Mouse (Mus musculus): ENCODE data around the gene Ttc16. TPM values are rescaled to one million over a fixed set of nuclear protein-coding genes. Genes with fewer than 3 reads are reported as not detected.
A peak's percentile ranks its signal among the peaks of the same experiment; 100 is the strongest.

Ttc16 gene
- total RNA-seq, 2 experiments from 2014 or later = 0.69 to 0.82 TPM

DNA sequence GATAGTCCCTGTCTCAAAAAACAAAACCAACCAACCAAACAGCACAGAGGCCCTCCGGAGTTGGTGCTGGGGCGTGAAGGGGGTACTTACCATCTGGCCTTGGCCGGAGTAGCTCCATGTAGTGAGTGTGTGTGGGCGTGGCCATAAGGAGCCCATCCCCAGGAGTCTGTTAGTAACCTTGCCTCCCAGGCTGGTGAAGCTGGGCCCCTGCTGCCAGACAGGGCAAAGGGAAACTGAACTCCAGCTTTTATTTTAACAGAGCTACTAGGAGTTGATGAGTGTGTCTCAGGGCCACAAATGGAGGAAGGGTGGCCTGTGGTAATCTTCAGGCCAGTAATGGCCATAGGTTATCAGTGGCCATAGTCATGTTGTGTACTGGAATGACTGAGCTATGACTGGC, 41.0 kb downstream of the Ttc16 start:
- no peak overlapping the region for H3K4me3 ChIP-seq
- H3K27ac ChIP-seq = peak overlapping the region; percentile 51; the same call in 1 of the 2 replicates
- no peak for DNase-seq (ENCODE audit: low spot score in 2 of 2)
- no peak for TF ChIP-seq CTCF (conservative IDR thresholded peaks at IDR 0.05)

DNA sequence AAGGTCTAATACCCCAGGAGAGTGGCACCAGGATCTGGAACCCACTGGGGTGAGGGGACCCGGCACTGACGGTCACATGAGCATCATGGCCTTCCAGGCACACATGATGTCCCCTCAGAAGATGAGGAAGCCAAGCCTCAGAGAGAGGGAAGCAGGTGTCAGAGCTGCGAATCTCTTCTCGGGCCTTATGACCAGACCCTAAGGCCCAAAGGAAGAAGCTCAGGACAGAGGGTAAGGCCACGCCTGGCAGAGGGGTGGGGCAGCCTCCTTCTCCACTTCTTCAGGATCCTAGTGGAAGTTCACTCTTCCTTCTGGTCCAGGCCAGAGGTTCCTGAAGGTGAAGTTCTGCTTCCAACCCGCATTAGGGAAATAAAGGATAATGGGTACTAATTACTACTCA, 42.7 kb downstream of the Ttc16 start:
- no peak for TF ChIP-seq CTCF (conservative IDR thresholded peaks at IDR 0.05)
- H3K4me3 ChIP-seq = no peak overlapping the region
- H3K27ac ChIP-seq = no peak overlapping the region
- DNase-seq (ENCODE audit: low spot score in 2 of 2) = no peak

DNA sequence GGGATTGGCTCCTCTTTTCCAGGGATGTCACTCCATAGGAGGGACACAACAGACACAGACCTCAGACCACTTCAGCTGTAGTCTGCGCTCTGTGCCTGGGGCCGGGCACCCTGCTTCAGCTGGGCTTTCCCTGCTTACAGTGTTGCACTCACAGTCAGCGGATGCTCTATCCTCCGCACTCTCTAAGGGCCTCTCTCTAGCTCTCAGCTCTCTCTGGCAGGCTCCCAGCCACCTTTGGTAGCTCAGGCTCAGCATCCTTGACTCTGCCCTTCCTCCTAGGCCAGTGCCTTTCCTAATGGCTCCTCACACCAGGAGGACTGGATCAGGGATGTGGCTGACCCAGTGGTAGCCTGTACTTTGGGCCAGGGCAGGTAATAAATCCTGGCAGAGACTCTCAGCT, 43.5 kb downstream of the Ttc16 start:
- Histone ChIP-seq H3K4me3 (no peak overlapping the region), H3K27ac (no peak overlapping the region)
- no peak for TF ChIP-seq CTCF (conservative IDR thresholded peaks at IDR 0.05)
- no peak for DNase-seq (ENCODE audit: low spot score in 2 of 2)

DNA sequence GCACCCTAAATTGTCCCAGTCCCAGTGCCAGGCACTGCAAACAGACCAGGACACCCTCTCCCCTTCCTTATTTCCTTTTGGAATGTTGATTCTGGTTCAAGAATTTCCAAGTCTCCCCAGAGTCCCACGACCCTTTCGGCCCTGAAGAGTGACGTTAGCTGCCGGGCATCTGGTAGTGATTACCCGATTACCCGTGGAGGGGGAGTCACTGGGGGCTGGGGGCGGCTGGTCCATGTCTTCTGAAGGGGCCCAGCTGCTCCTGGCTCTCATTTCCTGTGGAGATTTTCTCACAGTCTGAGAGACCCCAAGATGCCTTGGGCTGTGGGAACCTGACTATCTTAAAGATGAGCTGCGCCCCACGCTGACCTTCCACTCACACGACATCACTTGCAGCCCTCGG, 44.6 kb downstream of the Ttc16 start:
- Histone ChIP-seq H3K27ac (no peak overlapping the region), H3K4me3 (no peak overlapping the region)
- TF ChIP-seq CTCF (conservative IDR thresholded peaks at IDR 0.05) = no peak
- no peak for DNase-seq (ENCODE audit: low spot score in 2 of 2)

DNA sequence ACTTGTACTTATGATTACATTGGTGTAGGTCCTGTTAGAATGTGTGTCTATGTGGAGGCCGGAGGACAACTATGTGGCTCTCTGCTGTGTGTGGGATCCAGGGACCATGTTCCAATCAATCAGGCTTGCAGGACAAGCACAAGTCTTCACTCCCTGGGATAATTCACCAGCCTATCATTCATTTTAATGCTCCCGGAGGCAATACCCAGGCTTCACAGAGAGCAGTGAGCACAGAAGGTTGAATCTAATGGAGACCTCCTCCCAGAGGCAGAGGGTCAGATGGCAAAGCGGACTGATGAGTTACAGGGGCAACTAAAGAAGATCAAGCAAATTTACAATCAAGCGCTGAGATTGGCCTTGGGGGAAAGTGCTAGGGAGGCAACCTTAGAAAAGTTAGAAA, 45.9 kb downstream of the Ttc16 start:
- no peak for DNase-seq (ENCODE audit: low spot score in 2 of 2)
- TF ChIP-seq CTCF (conservative IDR thresholded peaks at IDR 0.05) = no peak
- Histone ChIP-seq H3K4me3 (no peak overlapping the region; the same call in 1 of the 2 replicates), H3K27ac (no peak overlapping the region)

DNA sequence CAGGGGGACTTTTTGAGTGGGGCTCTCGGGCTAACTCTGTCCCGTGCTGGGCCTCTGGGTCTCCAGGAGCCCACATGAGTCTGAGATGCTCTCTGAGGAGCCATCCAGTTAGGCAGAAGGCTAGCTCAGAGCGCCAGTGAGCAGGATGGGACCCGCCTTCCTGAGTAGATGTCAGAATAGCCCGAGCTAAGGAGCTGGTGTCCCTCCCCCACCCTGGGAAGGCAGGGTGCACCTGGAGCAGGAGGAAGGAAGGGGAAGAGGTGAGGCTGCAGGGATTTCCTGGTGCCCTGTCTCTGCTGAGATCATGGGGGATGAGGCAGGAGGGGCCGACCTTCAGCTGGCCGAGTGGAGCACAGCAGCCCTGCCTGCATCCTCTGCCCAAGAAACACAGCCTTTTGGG, 47.0 kb downstream of the Ttc16 start:
- Histone ChIP-seq H3K27ac (peak overlapping the region; percentile 60; the same call in 1 of the 2 replicates), H3K4me3 (peak overlapping the region; percentile 51)
- no peak for DNase-seq (ENCODE audit: low spot score in 2 of 2)
- no peak for TF ChIP-seq CTCF (conservative IDR thresholded peaks at IDR 0.05)

DNA sequence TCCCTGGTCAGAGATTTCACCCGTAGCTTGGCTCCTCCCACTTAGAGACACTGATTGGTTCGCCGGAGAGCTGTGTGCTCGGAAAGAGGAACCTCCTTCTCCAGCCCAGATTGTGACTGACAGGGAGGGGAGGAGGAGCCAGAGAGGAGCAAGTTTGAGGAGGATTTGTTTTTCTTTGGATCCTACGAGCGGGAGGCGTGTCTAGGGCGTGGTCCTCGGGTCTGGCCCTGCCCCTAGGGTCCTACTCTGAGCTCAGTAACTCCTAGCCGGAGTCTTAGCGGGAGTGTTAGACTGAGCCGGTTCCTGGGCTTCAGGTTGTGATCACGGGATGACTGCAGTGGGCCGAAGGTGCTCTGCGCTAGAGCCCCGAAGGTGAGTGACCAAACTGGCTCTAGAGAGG, 48.0 kb downstream of the Ttc16 start:
- peak overlapping the region; percentile 60; the same call in 1 of the 2 replicates for H3K27ac ChIP-seq
- no peak for TF ChIP-seq CTCF (conservative IDR thresholded peaks at IDR 0.05)

DNA sequence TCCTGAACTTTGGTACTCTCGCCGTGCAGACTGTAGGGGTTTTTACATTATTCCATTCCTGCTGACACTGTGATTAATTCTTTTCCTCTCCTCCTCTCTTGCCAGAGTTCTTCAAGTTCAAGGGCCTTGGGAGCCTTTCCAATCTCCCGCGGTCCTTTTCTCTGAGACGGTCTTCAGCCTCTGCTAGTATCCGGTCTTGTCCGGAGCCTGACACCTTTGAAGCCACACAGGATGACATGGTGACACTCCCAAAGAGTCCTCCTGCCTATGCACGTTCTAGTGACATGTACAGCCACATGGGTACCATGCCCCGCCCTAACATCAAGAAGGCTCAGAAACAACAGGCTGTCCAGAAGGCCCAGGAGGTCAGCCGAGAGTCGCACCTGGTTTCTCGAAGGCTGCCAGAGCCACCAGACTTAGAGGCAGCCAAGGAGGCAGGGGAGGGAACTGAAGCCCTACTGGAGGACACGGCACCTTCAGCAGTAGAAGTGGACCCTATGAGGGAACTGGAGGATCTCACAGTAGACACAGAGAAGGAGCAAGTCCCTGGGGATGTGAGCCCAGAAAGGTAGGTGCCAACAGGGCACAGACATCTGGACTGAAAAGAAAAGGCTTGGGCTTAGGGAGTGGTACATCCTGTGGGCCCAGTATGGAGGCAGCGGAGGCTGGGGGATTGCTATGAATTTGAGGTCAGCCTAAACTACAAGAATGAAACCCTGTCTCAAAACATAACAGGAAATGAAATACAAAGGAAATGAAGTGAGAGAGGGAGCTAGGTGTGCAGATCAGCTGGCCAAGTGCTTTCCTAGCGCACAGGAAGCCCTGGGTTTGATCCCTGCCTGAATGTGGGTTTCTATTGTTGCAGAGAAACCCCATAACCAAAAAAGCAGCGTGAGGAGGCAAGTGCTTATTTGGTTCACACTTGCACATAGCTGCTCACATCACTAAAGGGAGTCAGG, 50.3 kb downstream of the Ttc16 start:
- no peak for TF ChIP-seq CTCF (conservative IDR thresholded peaks at IDR 0.05)
- H3K4me3 ChIP-seq = no peak overlapping the region
- no peak overlapping the region for H3K27ac ChIP-seq
- no peak for DNase-seq (ENCODE audit: low spot score in 2 of 2)

More for the DNA sequence above, 48.0 kb downstream of the Ttc16 start:
- peak overlapping the region; percentile 51 for H3K4me3 ChIP-seq
- DNase-seq (ENCODE audit: low spot score in 2 of 2) = peak; percentile 83 to 92

DNA sequence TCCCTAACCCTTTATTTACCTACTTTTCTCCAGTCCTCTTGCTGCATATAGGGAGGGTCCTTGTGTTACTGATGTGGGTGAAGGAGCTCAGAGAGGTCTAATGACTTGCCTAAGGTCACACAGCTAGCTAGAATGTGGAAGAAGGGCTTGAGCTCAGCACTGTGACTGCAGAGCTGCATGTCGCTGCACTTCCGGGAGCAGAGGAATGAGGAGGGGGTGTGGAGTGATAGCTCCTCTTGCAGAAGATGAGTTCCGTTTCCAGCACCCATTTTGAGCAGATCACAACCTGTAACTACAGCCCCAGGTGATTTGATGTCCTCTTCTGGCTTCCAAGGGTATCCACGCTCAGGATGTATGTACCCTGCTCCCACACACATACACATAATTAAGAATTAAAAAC, 51.3 kb downstream of the Ttc16 start:
- no peak for TF ChIP-seq CTCF (conservative IDR thresholded peaks at IDR 0.05)
- no peak overlapping the region for H3K4me3 ChIP-seq
- DNase-seq (ENCODE audit: low spot score in 2 of 2) = no peak
- H3K27ac ChIP-seq = no peak overlapping the region

DNA sequence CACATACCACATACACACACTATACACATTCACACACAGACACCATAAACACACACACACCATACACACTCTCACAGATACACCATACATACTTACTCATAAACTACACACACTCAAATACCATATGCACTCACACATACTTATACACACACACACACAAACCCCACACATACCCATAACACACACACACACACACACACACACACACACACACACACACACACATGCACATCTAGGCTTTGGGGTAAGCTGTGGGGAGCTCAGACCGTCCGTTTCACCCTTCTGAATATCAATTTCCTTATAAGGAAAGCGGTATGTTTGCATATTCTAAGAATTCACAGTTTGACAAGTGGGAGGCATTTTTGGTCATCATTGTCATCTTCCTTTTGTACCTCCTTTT, 52.9 kb downstream of the Ttc16 start:
- no peak for DNase-seq (ENCODE audit: low spot score in 2 of 2)
- no peak overlapping the region for H3K4me3 ChIP-seq
- H3K27ac ChIP-seq = no peak overlapping the region
- no peak for TF ChIP-seq CTCF (conservative IDR thresholded peaks at IDR 0.05)

DNA sequence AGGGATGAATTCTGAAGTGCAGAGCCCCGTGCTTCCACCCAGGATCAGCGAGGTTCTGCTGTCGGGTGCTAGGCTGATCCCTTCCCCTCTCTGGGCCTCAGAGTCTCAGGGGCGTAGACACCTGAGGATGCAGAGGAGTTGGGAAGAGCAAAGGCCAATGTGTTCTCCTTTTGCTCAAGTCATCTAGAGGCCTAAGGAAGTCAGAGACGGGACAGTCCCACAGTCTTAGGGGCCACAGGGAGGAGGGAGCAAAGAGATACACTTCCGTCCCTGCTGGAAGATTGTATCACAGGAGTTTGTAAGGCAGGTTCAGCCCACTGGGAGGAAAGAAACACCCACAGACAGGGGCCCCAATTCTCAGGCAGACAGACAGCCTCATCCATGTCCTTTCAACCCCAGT, 53.4 kb downstream of the Ttc16 start:
- H3K4me3 ChIP-seq = no peak overlapping the region
- DNase-seq (ENCODE audit: low spot score in 2 of 2) = no peak
- TF ChIP-seq CTCF (conservative IDR thresholded peaks at IDR 0.05) = no peak
- no peak overlapping the region for H3K27ac ChIP-seq

DNA sequence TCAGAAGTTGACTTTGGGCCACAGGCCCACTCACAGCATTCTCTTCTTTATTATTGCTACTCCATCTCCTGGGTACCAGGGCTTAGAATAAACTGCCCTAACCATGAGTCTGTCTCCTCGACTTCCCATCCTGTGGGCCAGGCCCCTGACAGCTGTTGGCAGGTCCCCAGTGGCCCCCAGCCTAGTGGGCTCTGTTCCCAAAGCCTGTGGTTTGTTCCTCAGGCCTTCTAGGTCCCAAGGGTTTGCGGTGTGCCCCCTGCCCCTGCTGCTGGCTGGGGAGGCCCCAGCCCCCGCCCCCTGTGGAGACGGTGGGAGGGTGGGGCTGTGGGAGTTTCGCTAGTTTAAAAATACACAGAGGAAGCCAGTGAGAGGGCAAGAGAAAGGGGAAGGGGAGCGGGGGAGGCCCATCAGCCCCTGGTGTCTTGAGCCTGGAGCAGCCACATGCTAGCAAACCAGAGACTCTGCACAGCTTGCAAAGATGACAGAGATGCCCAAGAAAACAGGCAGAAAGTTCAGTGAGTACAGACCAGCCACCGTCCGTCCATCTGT, 54.7 kb downstream of the Ttc16 start, which contains the start of gene Sh2d3c:
Gene Sh2d3c (plus strand): TSS at position 375 of the 549 bp plus-strand sequence.
- DNase-seq (ENCODE audit: low spot score in 2 of 2) = no peak
- no peak for TF ChIP-seq CTCF (conservative IDR thresholded peaks at IDR 0.05)
- Histone ChIP-seq H3K4me3 (no peak within 1 kb of the TSS), H3K27ac (peak within 1 kb of the TSS; percentile 18; the same call in 1 of the 2 replicates)

DNA sequence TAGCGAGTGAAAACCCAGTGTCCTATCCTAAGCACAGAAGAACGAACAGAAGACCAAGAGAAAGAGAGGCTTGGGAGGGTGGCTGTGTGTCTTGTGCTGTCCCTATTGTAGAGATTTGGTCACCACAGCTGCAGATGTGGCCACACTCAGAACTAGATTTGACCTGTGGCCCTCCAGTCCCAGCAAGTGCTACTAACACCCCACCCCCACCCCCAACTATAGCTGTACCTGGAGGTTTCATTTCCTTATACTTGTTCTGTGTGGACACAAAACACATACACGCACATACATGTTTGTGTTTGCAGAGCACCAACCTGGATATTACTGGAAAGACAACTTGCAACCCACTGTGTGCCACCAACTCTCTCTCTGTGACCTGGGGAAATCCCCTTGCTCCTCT, 55.4 kb downstream of the Ttc16 start:
- TF ChIP-seq CTCF (conservative IDR thresholded peaks at IDR 0.05) = no peak
- Histone ChIP-seq H3K4me3 (no peak overlapping the region), H3K27ac (no peak overlapping the region)
- no peak for DNase-seq (ENCODE audit: low spot score in 2 of 2)
